Mouse (Mus musculus): ENCODE results near the gene Tnfaip2.

The Tnfaip2 gene

DNA sequence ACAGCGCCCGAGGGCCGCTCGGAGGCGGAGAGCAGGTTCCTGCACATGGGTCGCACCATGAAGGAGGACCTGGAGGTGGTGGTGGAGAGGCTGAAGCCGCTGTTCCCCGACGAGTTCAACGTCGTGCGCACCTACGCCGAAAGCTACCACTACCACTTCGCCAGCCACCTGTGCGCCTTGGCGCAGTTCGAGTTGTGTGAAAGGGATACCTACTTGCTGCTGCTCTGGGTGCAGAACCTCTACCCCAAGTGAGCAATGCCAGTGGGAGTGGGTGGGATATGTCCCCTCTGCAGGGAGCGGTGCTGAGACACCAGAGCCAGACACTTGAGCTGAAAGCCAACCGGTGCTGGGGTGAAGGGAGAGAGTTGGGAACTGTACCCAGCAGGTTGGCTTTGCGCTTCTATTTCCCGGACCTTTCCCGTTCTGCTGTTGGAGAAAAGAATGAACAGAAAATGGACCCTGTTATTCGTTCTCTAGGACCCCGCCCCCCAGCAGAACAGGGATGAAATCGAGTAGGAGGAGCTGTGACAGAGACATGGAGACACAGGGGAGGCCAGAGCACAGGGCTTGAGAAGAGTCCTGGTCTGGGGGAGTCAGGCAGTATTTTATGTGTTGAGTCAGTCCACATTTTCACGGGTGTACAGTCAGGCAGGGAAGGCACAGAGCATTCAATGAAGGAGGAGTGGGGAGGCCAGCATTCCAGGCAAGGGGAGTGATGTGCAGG lies 3.8 kb downstream of the Tnfaip2 start:
- DNase-seq, result no peak

- no peak for DNase-seq
Measured at GRCm38 (mm10) chr12:111446745-111447144, 4.5 kb downstream of the Tnfaip2 start.

DNA sequence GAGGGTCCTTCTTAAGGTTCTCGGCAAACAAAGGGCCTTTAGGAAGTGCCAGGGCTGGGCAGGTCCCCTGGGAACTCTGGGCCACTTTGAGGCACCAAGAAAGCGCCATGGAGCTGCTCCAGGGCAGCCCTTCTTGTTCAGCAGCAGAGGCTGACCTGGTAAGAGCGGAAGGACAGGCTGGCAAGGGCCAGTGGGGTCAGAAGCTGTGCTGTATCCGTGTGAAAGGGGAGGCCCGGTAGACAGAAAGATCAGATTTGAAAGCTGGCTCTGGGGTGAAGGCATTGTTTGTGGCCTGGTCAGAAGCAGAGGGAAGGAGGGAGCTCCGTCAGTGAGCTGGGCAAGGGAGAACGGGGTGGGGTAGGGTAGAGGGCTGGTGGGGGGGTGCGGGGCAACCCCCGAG lies 5.1 kb downstream of the Tnfaip2 start:
- DNase-seq, result no peak

- no peak for DNase-seq
Measured at GRCm38 (mm10) chr12:111447898-111448760, 5.9 kb downstream of the Tnfaip2 start.

DNA sequence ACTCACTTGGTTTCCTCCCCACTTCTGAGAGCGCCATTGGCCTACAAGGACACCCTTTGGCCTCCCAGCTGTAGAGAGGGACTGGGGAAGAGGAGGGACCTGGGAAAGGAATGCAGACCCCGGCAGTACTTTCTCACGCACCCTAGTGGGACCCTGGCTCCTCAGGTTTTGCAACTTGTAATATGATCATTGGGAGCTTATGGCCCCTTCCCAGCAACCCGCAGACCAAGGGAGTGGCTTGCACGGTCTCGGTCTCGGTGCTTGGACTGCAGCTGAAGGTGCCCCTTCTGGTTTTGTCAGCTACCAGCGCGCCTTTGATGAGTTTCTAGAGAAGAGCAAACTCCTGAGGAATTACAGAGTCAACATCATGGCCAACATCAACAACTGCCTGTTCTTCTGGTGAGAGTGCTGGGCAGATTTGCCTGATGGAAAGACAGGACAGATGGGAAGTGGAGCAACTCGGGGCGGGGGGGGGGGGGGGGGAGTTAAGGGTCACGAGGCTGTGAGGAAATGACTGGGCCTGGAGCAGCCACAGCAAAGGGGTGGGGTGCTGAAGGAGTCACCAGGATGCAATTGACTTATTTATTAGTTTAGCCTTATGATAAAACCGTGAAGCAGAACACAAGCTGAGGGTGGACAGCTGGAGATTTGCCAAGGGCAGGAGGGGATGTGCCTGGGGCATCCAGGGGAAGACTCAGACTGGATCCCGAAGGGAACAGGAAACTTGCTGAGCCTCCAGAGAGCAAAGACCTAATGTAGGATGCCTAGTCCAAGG lies 6.8 kb downstream of the Tnfaip2 start:
- DNase-seq, result no peak

- no peak for DNase-seq
Measured at GRCm38 (mm10) chr12:111450359-111450758, 8.1 kb downstream of the Tnfaip2 start.

- DNase-seq, result no peak
Measured at GRCm38 (mm10) chr12:111451561-111451960, 9.3 kb downstream of the Tnfaip2 start.

- DNase-seq, result no peak
Measured at GRCm38 (mm10) chr12:111454021-111454420, 11.8 kb downstream of the Tnfaip2 start.

DNA sequence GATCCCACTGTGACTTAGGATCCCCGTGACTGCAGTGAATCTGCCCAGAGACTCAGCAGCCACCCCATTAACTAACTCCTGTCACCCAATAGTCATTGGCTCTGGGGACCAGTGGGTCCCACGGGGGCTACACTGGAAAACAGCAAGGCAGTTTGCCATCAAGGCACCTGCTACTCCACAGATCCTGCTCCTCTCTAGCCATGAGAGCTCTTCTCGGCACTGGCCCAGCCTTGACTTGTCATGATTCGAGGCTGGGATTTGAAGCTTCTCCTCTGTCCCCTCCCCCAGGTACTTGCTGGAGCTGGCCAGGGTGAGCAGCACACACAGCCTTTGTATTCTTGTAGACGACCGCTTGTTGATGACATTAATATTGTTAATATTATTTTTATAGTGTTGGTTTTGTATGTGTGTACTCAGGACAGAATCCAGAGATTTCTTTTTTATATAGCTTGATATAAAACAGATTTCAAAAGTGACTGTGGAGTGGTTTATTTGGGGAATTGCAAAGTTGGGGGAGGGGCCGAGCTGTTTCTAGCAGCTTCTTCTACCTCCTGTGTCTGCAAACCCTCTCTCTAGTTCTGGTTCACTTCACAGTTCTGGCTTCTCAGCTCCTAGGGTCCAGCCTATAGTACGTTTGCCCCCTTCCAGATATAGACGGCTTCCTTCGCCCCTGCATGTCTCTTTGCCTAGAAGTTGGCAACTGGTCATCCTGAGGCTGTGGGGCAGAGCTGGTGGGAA lies 12.4 kb downstream of the Tnfaip2 start:
- no peak for DNase-seq

DNA sequence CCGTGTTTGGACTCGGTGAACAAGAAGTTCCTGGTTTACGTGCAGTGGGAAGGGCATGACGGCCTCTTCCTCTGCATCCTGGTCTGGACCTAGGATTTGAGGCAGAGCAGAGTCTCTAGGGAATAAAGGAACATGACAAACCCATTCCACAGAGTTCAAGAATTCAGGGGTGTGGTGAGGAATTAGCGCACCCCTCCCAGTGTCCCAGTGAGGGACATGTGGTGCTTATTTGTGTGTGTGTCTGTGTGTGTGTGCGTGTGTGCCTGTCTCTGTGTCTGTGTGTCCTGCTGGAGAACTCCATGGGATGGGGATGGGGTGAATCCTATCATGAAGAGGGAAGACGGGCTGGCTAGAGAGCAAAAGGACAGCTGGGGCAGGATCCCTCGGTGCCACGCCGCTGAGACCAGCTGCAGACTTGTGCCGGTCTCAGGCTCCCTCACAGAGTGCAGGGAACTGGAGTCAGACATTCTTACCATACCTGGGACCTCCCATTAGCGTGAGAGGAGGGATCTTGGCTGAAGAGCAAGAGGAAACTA lies 13.1 kb downstream of the Tnfaip2 start:
- DNase-seq, result no peak

- DNase-seq, result no peak
Measured at GRCm38 (mm10) chr12:111455860-111456259, 13.6 kb downstream of the Tnfaip2 start.

- DNase-seq, result no peak
Measured at GRCm38 (mm10) chr12:111457742-111458141, 15.5 kb downstream of the Tnfaip2 start.

GRCm38 (mm10) chr12:111463570-111463969 lies 21.3 kb downstream of the Tnfaip2 start:
- DNase-seq, result no peak

GRCm38 (mm10) chr12:111466369-111466768 lies 24.1 kb downstream of the Tnfaip2 start:
- no peak for DNase-seq

GRCm38 (mm10) chr12:111468206-111468605 lies 25.9 kb downstream of the Tnfaip2 start:
- DNase-seq, result no peak

GRCm38 (mm10) chr12:111469507-111469906 lies 27.2 kb downstream of the Tnfaip2 start:
- DNase-seq, result peak; percentile 56

GRCm38 (mm10) chr12:111471119-111471518 lies 28.9 kb downstream of the Tnfaip2 start:
- no peak for DNase-seq

DNA sequence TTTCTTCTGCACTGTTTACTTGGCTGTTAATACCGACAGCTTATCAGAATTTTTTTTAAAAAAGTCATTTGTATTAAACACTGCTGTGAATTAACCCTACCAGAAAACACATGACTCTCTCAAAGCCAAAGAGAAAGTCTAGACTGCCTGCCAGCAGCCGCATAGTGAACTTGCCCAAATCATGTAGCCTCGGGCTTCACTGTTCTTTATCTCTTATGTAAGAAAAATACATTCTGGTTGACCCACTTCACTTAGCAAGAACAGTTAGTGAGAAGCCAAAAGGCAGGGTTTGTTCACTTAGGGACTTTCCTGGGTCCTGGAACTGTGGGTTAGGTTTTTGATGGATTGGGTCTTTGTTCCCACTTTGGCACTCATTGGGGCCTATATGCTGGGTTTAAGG lies 29.5 kb downstream of the Tnfaip2 start:
- no peak for DNase-seq

- DNase-seq, result no peak
Measured at GRCm38 (mm10) chr12:111472886-111473285, 30.6 kb downstream of the Tnfaip2 start.

GRCm38 (mm10) chr12:111474384-111474783 lies 32.1 kb downstream of the Tnfaip2 start:
- no peak for DNase-seq

GRCm38 (mm10) chr12:111474893-111475643 lies 32.8 kb downstream of the Tnfaip2 start:
- DNase-seq, result no peak

DNA sequence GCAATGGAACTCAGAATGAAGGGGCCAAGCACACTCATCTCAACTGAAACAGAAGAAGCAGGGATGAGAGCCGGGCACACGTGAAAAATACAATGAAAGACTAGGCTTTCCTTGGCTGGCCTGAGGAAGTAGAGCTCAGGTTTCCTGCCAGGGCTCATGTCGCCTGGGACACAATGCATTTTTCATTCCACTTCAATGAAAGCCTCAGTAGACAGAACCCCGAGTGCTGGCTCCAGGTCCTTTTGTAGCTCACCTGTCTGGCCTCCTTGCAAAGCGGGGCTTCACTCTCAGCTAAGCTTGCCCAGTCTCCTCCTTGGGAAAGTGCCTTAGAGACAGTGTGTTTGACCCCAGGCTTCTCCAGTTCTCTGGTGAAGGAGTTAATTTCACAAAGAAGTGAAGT lies 36.7 kb downstream of the Tnfaip2 start:
- DNase-seq, result no peak
